Mouse (Mus musculus): ENCODE results near the gene Dhx34. TPM values are rescaled to one million over a fixed set of nuclear protein-coding genes. Genes with fewer than 3 reads are reported as not detected.
A peak's percentile ranks its signal among the peaks of the same experiment; 100 is the strongest.

The Dhx34 gene
- polyA plus RNA-seq, 1 experiment from 2014 or later = 11.6 TPM

- Histone ChIP-seq H3K9me3 (ENCODE audit: control insufficient read depth, low read length) (0 out of 2 replicates have a peak, but pooled peaks cover 8% of the 10 kb centered on the region), H3K4me3 (replicated peaks; ENCODE audit: low read depth, low read length) (no peak overlapping the region), H3K36me3 (ENCODE audit: control insufficient read depth, insufficient read depth, low read length) (peaks cover under 1% of the 10 kb centered on the region; the same call in 1 of the 2 replicates), H3K27me3 (ENCODE audit: control insufficient read depth, insufficient read depth, low read length) (no peaks in the 10 kb centered on the region), H3K9ac (replicated peaks; ENCODE audit: low read length) (no peak overlapping the region; the same call in 1 of the 2 replicates), H3K4me2 (ENCODE audit: low read length) (no peak overlapping the region), H3K27ac (replicated peaks; ENCODE audit: low read depth, low read length) (peak overlapping the region; percentile 26; the same call in 1 of the 2 replicates), H3K4me1 (ENCODE audit: control insufficient read depth, insufficient read depth, low read length) (peaks cover 32% of the 10 kb centered on the region)
- 0% methylated on average over 1 of the region's 1 CpGs for WGBS
- ATAC-seq (ENCODE audit: low FRiP score, low TSS enrichment) (no peak), DNase-seq (no peak)
Observed at GRCm38 (mm10) chr7:16172141-16172581, 49.7 kb downstream of the Dhx34 start.

DNA sequence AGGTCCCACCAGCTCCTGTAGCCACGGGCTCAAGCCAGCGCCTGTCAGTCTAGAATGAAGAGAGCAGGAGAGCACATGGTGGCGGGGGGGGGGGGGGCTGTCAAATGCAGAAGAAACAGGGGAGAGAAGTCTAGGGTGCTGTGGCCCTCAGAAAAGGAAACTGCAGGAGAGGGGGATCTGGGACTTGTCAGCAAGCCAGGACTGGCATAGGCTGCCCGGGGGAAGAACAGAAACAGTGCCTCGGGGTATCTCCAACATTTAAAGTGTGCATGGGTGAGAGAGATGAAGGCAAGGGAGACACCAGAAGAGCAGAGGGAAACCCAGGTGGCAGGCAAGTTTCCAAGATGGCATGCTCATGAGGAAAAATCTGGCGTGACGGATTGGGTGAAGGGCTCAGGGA is 59.8 kb downstream of the Dhx34 start:
- Histone ChIP-seq H3K9ac (replicated peaks; ENCODE audit: low read length) (no peak overlapping the region), H3K9me3 (ENCODE audit: control insufficient read depth, low read length) (no peaks in the 10 kb centered on the region), H3K4me3 (replicated peaks; ENCODE audit: low read depth, low read length) (no peak overlapping the region), H3K27me3 (ENCODE audit: control insufficient read depth, insufficient read depth, low read length) (peaks cover 8% of the 10 kb centered on the region; the same call in 1 of the 2 replicates), H3K4me2 (ENCODE audit: low read length) (no peak overlapping the region), H3K4me1 (ENCODE audit: control insufficient read depth, insufficient read depth, low read length) (no peaks in the 10 kb centered on the region), H3K27ac (replicated peaks; ENCODE audit: low read depth, low read length) (no peak overlapping the region), H3K36me3 (ENCODE audit: control insufficient read depth, insufficient read depth, low read length) (no peaks in the 10 kb centered on the region)
- DNase-seq (no peak), ATAC-seq (ENCODE audit: low FRiP score, low TSS enrichment) (no peak)
- 81% methylated on average over 7 of the region's 7 CpGs for WGBS

DNA sequence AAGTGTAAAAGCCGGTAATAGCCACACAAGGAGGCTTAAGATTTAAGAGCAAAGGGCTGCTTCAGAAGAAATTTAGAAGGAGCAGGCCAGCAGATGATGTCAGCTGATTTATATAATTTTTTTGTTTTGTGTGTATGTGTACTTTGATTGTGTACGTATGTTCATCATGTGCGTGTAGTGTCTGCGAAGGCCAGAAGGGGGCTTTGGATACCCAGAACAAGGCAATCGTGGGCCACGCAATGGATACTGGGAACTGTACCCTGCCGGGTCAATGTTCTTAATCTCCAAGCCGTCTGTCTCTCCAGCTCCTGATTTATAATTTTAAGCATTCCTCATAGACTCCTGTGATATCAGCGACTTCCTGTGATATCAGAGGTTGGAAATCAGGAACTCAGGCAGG is 60.5 kb downstream of the Dhx34 start:
- no peak for ATAC-seq (ENCODE audit: low FRiP score, low TSS enrichment)
- no peak for DNase-seq
- 91% methylated on average over 9 of the region's 9 CpGs for WGBS
- H3K27ac ChIP-seq (replicated peaks; ENCODE audit: low read depth, low read length) = no peak overlapping the region
- H3K4me2 ChIP-seq (ENCODE audit: low read length) = no peak overlapping the region
- no peaks in the 10 kb centered on the region for H3K36me3 ChIP-seq (ENCODE audit: control insufficient read depth, insufficient read depth, low read length)
- H3K27me3 ChIP-seq (ENCODE audit: control insufficient read depth, insufficient read depth, low read length) = peaks cover 8% of the 10 kb centered on the region; the same call in 1 of the 2 replicates
- H3K9me3 ChIP-seq (ENCODE audit: control insufficient read depth, low read length) = no peaks in the 10 kb centered on the region
- no peak overlapping the region for H3K4me3 ChIP-seq (replicated peaks; ENCODE audit: low read depth, low read length)
- no peak overlapping the region for H3K9ac ChIP-seq (replicated peaks; ENCODE audit: low read length)
- no peaks in the 10 kb centered on the region for H3K4me1 ChIP-seq (ENCODE audit: control insufficient read depth, insufficient read depth, low read length)

GRCm38 (mm10) chr7:16160702-16161101 is 61.1 kb downstream of the Dhx34 start:
- no peak for ATAC-seq (ENCODE audit: low FRiP score, low TSS enrichment)
- 69% methylated on average over 3 of the region's 3 CpGs for WGBS

GRCm38 (mm10) chr7:16158735-16159134 is 63.1 kb downstream of the Dhx34 start:
- ATAC-seq (ENCODE audit: low FRiP score, low TSS enrichment) (no peak; the same call in 1 of the 2 replicates), DNase-seq (no peak)
- Histone ChIP-seq H3K9me3 (ENCODE audit: control insufficient read depth, low read length) (no peaks in the 10 kb centered on the region), H3K27me3 (ENCODE audit: control insufficient read depth, insufficient read depth, low read length) (peaks cover 8% of the 10 kb centered on the region; the same call in 1 of the 2 replicates), H3K36me3 (ENCODE audit: control insufficient read depth, insufficient read depth, low read length) (0 out of 2 replicates have a peak, but pooled peaks cover 4% of the 10 kb centered on the region), H3K9ac (replicated peaks; ENCODE audit: low read length) (peak overlapping the region; percentile 23; the same call in 1 of the 2 replicates), H3K4me2 (ENCODE audit: low read length) (peak overlapping the region; percentile 43), H3K4me3 (replicated peaks; ENCODE audit: low read depth, low read length) (peak overlapping the region; percentile 14; the same call in 1 of the 2 replicates), H3K4me1 (ENCODE audit: control insufficient read depth, insufficient read depth, low read length) (no peaks in the 10 kb centered on the region), H3K27ac (replicated peaks; ENCODE audit: low read depth, low read length) (no peak overlapping the region)
- WGBS = 6% methylated on average over 39 of the region's 39 CpGs

More at GRCm38 (mm10) chr7:16160702-16161101, 61.1 kb downstream of the Dhx34 start:
- no peak overlapping the region for H3K4me3 ChIP-seq (replicated peaks; ENCODE audit: low read depth, low read length)
- no peaks in the 10 kb centered on the region for H3K4me1 ChIP-seq (ENCODE audit: control insufficient read depth, insufficient read depth, low read length)
- H3K27ac ChIP-seq (replicated peaks; ENCODE audit: low read depth, low read length) = no peak overlapping the region
- no peaks in the 10 kb centered on the region for H3K36me3 ChIP-seq (ENCODE audit: control insufficient read depth, insufficient read depth, low read length)
- peaks cover 8% of the 10 kb centered on the region; the same call in 1 of the 2 replicates for H3K27me3 ChIP-seq (ENCODE audit: control insufficient read depth, insufficient read depth, low read length)
- no peak overlapping the region for H3K4me2 ChIP-seq (ENCODE audit: low read length)
- no peak overlapping the region for H3K9ac ChIP-seq (replicated peaks; ENCODE audit: low read length)
- no peaks in the 10 kb centered on the region for H3K9me3 ChIP-seq (ENCODE audit: control insufficient read depth, low read length)
- no peak for DNase-seq

- Histone ChIP-seq H3K9ac (replicated peaks; ENCODE audit: low read length) (no peak overlapping the region), H3K9me3 (ENCODE audit: control insufficient read depth, low read length) (no peaks in the 10 kb centered on the region), H3K27ac (replicated peaks; ENCODE audit: low read depth, low read length) (no peak overlapping the region), H3K4me2 (ENCODE audit: low read length) (no peak overlapping the region), H3K36me3 (ENCODE audit: control insufficient read depth, insufficient read depth, low read length) (0 out of 2 replicates have a peak, but pooled peaks cover 4% of the 10 kb centered on the region), H3K27me3 (ENCODE audit: control insufficient read depth, insufficient read depth, low read length) (peaks cover 8% of the 10 kb centered on the region; the same call in 1 of the 2 replicates), H3K4me1 (ENCODE audit: control insufficient read depth, insufficient read depth, low read length) (no peaks in the 10 kb centered on the region), H3K4me3 (replicated peaks; ENCODE audit: low read depth, low read length) (no peak overlapping the region)
- DNase-seq = no peak
- 85% methylated on average over 8 of the region's 8 CpGs for WGBS
- no peak for ATAC-seq (ENCODE audit: low FRiP score, low TSS enrichment)
Observed at GRCm38 (mm10) chr7:16156105-16156714, 65.6 kb downstream of the Dhx34 start.

DNA sequence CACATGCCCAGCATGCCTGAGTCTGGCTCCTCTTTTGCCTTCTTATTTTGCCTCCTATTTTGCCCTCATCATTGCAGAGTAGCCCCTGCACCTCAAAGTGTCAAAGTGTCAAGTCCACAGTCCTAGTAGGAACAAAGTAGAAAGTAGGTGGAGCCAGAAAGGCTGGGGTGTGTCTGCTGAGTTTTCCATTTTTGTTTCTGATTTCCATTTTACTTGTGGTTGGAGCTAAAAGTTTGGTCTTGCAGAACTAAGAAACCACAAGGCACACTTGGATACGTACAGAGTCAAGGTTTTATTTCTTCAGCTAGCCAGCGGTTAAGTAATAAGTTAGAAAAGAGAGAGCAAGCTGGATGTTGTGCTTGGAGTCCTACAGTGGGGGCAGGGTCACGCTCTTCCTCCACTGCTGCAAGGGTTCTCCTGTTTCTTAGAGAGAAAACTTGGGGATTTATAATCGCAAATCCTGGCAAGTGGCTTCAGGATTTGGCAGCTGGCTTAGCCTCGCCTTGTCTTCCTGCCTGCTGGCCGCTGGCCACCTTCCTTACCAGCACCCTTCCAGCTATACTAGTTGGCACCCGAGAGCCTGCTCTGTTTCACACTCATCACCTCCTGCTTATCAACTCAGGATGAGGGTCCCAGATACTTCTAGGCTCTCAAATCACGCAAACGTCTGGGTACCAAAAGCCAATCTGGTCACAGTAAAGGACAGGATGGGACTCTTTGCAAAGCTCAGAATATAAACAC is 66.5 kb downstream of the Dhx34 start:
- H3K9ac ChIP-seq (replicated peaks; ENCODE audit: low read length) = no peak overlapping the region
- no peak overlapping the region for H3K27ac ChIP-seq (replicated peaks; ENCODE audit: low read depth, low read length)
- ATAC-seq (ENCODE audit: low FRiP score, low TSS enrichment) (no peak), DNase-seq (no peak)
- peaks cover 8% of the 10 kb centered on the region; the same call in 1 of the 2 replicates for H3K27me3 ChIP-seq (ENCODE audit: control insufficient read depth, insufficient read depth, low read length)
- H3K36me3 ChIP-seq (ENCODE audit: control insufficient read depth, insufficient read depth, low read length) = 0 out of 2 replicates have a peak, but pooled peaks cover 4% of the 10 kb centered on the region
- no peaks in the 10 kb centered on the region for H3K9me3 ChIP-seq (ENCODE audit: control insufficient read depth, low read length)
- no peak overlapping the region for H3K4me3 ChIP-seq (replicated peaks; ENCODE audit: low read depth, low read length)
- H3K4me2 ChIP-seq (ENCODE audit: low read length) = no peak overlapping the region
- 72% methylated on average over 9 of the region's 9 CpGs for WGBS
- no peaks in the 10 kb centered on the region for H3K4me1 ChIP-seq (ENCODE audit: control insufficient read depth, insufficient read depth, low read length)

- no peaks in the 10 kb centered on the region for H3K4me1 ChIP-seq (ENCODE audit: control insufficient read depth, insufficient read depth, low read length)
- 0 out of 2 replicates have a peak, but pooled peaks cover 4% of the 10 kb centered on the region for H3K36me3 ChIP-seq (ENCODE audit: control insufficient read depth, insufficient read depth, low read length)
- 21% methylated on average over 10 of the region's 10 CpGs for WGBS
- no peaks in the 10 kb centered on the region for H3K9me3 ChIP-seq (ENCODE audit: control insufficient read depth, low read length)
- DNase-seq (peak; percentile 87), ATAC-seq (ENCODE audit: low FRiP score, low TSS enrichment) (peak; percentile 88)
- no peak overlapping the region for H3K4me2 ChIP-seq (ENCODE audit: low read length)
- H3K27me3 ChIP-seq (ENCODE audit: control insufficient read depth, insufficient read depth, low read length) = peaks cover 5% of the 10 kb centered on the region; the same call in 1 of the 2 replicates
- H3K4me3 ChIP-seq (replicated peaks; ENCODE audit: low read depth, low read length) = no peak overlapping the region
- H3K9ac ChIP-seq (replicated peaks; ENCODE audit: low read length) = no peak overlapping the region
- no peak overlapping the region for H3K27ac ChIP-seq (replicated peaks; ENCODE audit: low read depth, low read length)
Observed at GRCm38 (mm10) chr7:16153522-16153921, 68.3 kb downstream of the Dhx34 start.

All from midbrain, embryonic 14.5 days (tissue).